Mouse (Mus musculus) telencephalon, adult 2 months (tissue): ENCODE measurements at regions not wholly inside any gene's neighbourhood (a gene's known extent, or its start where the extent isn't known, plus 50 kb on each side); places are given as distances from the start of the nearest gene placed in this dataset.

Experiments used
- DNase-seq: peaks from one replicate; pipeline ENCODE4 v3.0.0-alpha.2; 2011; ENCODE audit warnings: low read depth, low spot score

DNA sequence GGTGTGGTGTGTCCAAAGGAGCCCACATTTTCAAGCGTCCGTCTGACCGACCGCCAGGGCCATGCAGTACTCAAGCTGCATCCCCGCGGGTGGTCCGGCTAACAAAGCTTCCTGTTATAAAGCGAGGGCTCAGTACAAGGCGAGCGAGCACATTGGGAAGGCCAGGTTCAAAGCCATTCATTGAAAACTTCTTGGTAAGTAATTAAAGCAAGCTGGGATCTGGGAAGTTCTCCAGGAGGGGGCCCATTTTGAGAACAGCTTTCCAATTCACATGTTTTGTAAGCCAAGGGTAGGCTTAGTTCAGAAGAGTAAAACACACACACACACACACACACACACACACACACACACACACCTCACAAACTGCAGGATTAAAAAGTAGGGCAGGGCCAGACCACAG, 57.3 kb upstream of the Prep start:
- no peak for DNase-seq

DNA sequence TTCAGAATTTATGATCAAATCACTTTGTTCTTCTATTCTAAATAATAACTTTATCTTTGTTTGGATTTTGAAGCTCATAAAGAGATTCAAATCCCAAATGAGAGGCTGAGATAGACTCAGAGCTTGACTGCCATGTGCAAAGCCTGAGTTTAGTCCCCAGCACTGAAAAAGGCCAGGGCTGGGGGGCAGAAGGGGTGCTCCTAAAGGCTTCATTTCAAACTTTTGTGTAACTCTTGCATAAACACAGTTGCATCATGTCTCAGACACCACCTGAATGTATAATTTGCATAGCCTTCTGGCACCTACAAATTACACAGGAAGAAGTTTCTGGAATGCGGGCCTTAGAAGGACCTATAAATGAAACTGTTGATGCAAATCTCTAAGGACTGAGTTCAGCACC, 57.8 kb upstream of the Prep start:
- no peak for DNase-seq

DNA sequence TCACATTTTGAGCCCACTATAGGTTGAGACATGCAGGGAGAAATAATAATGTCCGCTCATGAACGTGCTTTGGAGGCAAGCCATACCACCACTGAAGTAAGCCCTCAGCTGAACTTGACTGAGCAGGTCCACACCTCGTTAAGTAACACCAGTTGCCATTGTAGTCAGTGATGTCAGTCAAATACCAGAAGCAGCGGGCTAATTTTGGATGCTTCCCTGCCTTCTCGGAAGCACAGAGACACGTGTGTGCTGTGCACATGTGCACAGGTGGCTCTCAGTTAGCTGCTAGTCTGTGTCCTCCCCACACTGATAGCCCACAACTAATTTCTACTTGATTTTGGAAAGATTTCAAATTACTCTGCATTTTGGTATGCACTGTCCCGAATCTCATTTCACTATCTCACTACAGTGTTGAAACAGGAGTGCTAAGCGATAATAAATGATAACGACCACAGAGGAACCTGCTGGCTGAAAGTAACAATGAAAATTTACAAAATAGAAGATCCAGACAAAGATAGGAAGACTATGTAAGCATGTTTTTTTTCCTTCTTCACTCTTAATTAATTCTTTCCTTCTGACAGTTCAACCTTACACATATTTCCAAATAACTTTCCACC, 62.9 kb upstream of the Prep start:
- no peak for DNase-seq

DNA sequence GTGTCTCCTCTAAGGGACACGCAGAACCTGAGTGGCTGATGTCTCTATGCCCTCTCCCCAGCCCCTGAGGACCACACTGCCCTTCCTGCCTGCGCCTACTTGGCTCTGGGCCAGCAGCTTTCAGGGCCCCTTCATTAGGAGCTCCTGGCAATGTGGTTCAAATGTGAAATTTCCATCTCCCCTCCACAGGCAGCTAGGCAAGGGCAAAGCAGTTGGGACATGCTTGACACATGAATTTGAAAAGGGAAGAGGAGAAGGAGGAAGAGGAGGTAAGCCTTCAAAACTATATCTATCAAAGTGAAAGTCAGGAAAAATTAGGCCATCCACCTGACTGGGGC, 63.7 kb upstream of the Prep start:
- DNase-seq, result no peak

GRCm38 (mm10) chr10:45002637-45003343, 64.2 kb upstream of the Prep start:
- no peak for DNase-seq

DNA sequence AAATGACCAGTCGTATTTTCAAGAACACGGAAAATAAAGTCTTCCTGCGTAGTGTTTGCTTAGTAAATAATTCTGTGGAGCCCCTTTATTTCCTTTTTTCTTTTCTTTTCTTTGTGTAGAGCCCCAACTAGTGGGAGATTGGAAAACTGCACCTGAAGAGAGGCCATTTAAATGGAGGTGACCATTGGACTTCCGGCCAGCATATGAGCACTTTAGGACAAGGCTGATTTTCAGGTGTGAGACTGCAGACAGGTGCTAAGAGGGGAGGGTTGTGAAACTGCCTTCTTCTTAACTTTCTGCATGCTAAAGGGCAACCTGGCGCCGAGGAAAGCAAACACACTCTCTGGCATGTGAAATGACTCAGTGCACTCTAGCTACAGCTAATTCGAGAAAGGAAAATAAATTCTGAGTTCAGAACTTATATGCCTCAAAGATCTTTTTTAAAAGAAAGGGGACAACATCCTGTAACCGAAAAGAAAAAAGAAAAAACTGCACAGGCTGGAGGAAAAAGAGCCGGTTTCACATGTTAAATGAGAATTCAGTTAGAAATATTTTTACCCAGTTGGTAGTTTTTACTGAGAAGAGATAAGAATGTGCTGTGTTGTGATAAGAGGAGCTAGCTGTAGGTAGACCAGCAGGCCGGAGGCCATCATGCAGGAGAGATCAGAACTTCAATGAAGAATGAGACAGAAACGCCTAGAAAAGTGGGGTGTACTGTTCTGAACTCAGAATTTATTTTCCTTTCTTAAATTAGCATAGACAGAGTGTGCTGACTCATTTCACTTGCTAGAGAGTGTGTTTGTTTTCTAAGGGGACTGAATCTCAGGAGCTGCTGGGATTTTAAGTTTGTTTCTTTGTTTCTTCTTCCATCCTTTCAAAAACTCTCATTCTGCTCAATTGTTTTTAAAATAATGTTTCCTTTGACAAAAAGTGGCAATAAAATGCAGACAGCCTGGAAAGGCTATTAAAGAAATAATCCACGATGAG, 65.8 kb upstream of the Prep start:
- peak; percentile 12 for DNase-seq

- no peak for DNase-seq
Measured at GRCm38 (mm10) chr10:45000027-45000840, 66.8 kb upstream of the Prep start.

DNA sequence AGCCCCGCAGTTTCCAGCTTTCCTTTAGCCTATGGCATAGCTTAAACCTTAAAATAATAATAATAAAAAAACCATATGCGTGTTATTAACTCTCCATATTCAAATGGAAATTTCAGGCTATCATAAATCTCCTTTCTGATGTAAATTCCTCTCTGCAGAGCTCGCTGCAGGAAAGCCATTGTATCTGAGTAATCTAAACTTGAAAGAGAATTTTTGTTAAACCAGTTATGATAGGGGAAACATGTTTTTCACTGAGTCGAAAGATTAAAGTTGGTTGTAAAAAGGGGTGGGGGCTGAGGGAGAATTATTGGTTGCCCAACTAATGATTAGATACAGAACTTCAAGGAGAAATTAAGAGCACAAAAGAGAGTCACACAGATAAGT, 69.1 kb upstream of the Prep start:
- DNase-seq, result no peak

DNA sequence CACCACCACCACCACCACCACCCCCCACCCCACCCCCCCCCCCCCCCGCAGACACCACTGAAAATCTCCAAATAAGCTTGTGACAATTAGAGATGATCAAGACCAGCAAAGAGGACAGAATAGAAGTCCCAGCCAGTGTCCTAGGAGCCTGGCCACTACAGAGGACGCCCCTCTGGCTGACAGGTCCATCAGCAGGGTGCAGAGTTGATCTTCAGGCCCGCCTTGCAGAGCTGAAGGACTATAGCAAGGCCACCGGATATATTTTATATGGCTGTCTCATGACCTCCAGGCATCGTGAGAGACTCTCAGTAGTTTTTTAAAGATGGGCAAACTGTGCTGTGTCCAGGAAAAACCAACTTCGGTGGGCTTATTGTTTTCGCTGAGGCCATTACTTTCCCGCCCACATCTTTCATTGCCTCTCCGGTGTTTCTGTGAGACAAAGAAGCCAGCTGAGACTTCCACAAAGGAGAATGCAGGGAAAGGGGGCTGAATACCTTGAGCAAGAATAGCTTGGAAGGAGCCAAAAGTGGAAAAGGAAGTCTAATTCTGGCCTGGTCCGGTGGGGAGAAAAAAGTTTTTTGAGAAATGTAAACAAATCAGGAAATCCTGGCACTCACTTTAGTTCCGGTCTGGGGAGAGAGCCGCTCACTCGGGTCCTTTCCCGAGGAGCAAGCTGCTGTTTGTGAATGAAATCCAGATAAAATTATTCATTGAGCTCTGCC, 69.7 kb upstream of the Prep start:
- no peak for DNase-seq

GRCm38 (mm10) chr10:44995756-44996155, 71.2 kb upstream of the Prep start:
- no peak for DNase-seq

GRCm38 (mm10) chr10:44994385-44995281, 72.4 kb upstream of the Prep start:
- DNase-seq, result no peak

- DNase-seq, result no peak
Measured at GRCm38 (mm10) chr10:44993470-44994260, 73.3 kb upstream of the Prep start.

DNA sequence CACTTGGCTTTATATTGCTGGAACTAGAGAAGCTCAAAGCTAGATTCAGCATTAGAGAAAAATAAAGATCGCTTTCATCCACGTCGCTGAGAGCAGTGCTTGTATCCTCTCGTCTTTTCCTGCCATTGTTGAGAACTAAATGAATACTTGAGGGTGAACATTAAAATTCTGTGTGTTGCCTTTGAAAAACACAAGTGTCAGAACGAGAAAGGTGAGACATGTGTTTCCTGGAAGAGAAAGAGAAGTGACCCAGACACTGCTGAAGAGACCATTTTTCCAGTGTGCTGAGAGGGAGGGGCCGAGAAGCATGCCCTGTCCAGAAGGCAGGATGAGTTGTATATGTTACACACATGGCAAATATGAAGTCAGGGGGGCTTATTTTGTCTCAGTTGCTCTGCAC, 77.5 kb upstream of the Prep start:
- DNase-seq, result no peak

GRCm38 (mm10) chr10:44988756-44989155, 78.2 kb upstream of the Prep start:
- no peak for DNase-seq

GRCm38 (mm10) chr10:44987615-44988014, 79.4 kb upstream of the Prep start:
- DNase-seq, result no peak

DNA sequence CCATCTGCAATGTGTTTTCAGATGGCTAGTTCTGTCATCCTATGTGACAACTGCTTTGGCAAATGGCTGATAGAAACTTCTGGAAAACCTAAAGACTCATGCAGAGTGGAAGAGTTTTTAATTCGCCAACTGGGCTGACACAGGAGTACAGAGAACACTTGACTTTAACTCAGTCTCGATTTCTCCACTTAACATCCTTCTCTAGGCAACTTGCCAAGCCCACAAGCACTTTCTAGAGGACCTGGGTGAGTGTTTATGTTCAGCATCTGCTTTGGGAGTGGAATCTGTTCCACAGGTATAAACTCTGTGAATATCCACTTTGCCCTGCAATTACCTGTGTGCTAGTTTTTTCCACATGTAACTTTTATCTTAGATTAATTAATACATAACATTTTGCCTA, 85.1 kb upstream of the Prep start:
- no peak for DNase-seq

- DNase-seq, result no peak
Measured at GRCm38 (mm10) chr10:44976815-44977214, 90.2 kb upstream of the Prep start.

- no peak for DNase-seq
Measured at GRCm38 (mm10) chr10:44971911-44972310, 95.1 kb upstream of the Prep start.

DNA sequence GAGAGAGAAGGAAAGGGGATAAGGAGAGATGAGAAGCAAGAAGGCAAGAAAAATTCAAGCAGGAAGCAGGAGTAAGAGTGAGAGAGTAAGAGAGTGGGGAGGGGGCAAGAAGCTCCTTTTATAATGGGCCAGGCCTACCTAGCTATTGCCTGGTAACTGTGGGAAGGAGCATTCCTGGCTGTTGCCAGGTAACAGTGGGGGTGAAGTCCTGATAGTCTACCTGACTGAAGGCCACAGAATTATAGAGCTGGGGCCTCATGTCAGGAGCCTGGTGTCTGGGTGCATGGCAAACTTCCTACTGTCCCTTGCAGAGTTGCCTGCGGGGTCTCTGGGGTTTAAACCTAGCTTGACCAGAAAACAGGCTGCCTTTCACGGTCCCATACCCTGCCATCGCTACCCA, 107.0 kb upstream of the Prep start:
- no peak for DNase-seq
